Mouse (Mus musculus) small intestine, adult 2 months (tissue): ENCODE measurements around the gene Dlx2. TPM values are rescaled to one million over a fixed set of nuclear protein-coding genes. Genes with fewer than 3 reads are reported as not detected.

Source experiments
- H3K27ac ChIP-seq: fragments of 200-500 bp; 2 replicates; pipeline ENCODE4 v1.5.1; 2012; ENCODE audit warnings: low read depth, low read length, control low read depth, inconsistent platforms; ENCODE audit not compliant: insufficient read depth
- H3K27me3 ChIP-seq: fragments of 200-500 bp; 2 replicates; pipeline ENCODE4 v1.6.1; 2012; ENCODE audit warnings: mild to moderate bottlenecking, moderate library complexity, low read length, inconsistent platforms; ENCODE audit not compliant: control insufficient read depth, insufficient read depth
- H3K36me3 ChIP-seq: fragments of 200-500 bp; 2 replicates; pipeline ENCODE4 v1.6.1; 2012; ENCODE audit warnings: mild to moderate bottlenecking, low read length, control low read depth, inconsistent platforms; ENCODE audit not compliant: control insufficient read depth, insufficient read depth
- H3K4me1 ChIP-seq: fragments of 200-500 bp; 2 replicates; pipeline ENCODE4 v1.6.1; 2012; ENCODE audit warnings: low read length, inconsistent platforms, mixed read lengths; ENCODE audit not compliant: control insufficient read depth, insufficient read depth, insufficient read length
- H3K4me3 ChIP-seq: fragments of 200-500 bp; 2 replicates; pipeline ENCODE4 v1.5.1; 2012; ENCODE audit warnings: low read depth, mild to moderate bottlenecking, control low read depth, inconsistent platforms, low read length, moderate library complexity
- CTCF ChIP-seq: fragments of 200-500 bp; IDR thresholded peaks from 2 replicates; pipeline ENCODE4 v1.5.1; 2012; ENCODE audit warnings: low read depth, mild to moderate bottlenecking, control low read depth, inconsistent platforms, low read length, moderate library complexity, mixed read lengths; ENCODE audit not compliant: insufficient replicate concordance, insufficient read length; ENCODE audit errors: extremely low read depth
- POLR2A ChIP-seq: fragments of 200-500 bp; IDR thresholded peaks from 2 replicates; pipeline ENCODE4 v1.6.1; 2012; ENCODE audit warnings: low read depth, mild to moderate bottlenecking, control low read depth, inconsistent platforms, low read length, moderate library complexity
- WGBS: fragments of 180-500 bp; shearing (Covaris S2); methylation state at CpG from one replicate; pipeline ENCODE4 v1.1.7; 2018; 5-methylcytosine and 5-hydroxymethylcytosine counted together
- polyA plus RNA-seq: library from polyadenylated mRNA; depleted of rRNA; stranded (reverse); fragments of >200 nt; gene quantifications from 2 replicates; pipeline ENCODE4 v1.2.3, GENCODE M21; 2012

Gene Dlx2
- polyA plus RNA-seq, 1 experiment = 0.33 TPM

DNA sequence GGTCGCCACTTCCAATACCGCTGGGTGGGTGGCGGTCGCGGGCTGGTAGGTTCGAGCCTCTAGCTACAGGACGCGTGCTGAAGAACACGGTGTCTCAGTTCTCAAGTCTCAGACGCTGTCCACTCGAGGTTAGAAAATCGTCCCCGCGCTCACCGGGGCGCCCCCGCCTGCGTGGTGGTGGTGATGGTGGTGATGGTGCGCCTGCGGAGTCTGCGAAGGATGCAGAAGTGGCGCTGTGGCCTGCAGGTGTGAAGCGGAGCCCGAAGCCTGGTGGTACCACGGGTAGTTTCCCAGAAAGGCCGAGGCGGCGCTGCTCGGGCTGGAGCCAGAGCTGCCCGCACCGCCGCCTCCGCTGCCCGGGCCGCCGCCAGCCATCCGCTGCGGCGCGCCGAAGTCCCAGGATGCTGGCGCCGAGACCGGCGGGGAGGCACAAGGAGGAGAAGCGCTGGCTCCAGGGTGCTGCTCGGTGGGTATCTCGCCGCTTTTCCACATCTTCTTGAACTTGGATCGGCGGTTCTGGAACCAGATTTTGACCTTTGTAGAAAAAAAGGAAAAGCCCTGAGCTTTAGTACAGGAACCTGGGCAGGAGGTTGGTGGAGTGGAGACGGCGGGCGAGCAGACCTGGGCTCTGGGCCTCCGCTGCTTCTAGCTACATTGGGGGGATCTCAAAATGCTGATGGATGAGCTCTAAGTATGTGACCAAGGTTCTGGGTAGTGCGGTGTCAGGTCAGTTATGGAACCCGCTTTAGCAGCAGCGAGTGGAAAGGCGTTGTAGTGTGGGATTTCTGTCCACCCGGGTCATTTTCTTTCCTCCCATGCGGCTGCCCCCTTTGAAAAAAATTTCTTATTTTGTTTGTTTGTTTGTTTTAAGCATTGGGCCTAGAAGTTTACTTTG, 1.9 kb downstream of the Dlx2 start:
- peaks cover 26% of the 10 kb centered on the region for H3K4me1 ChIP-seq
- peaks cover 87% of the 10 kb centered on the region for H3K27me3 ChIP-seq
- 4% methylated on average over 61 of the region's 61 CpGs for WGBS
- no peak overlapping the region for H3K27ac ChIP-seq
- TF ChIP-seq POLR2A = no peak
- TF ChIP-seq CTCF = no peak
- no peaks in the 10 kb centered on the region for H3K36me3 ChIP-seq
- H3K4me3 ChIP-seq = peak overlapping the region; percentile 8; the same call in 1 of the 2 replicates

DNA sequence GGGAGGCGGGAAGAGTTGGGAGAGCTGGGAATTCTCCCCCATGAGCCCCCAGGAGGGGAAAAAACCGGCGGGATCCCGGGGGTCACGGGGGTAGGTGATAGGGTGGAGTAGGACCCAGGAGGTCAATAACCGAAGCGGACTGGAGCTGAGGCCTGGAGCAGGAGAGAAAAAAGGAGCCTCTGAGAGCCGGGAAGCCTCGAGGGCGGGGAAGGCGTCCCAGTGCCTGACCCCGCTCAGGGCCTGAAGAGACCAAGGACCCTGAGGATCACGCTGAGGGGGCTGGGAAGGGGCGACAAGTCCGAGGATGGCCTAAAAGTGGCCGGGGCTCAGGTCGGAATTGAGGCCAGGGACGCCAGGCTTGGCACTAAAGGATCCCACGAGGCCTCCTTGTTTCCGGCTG, 2.6 kb downstream of the Dlx2 start:
- peaks cover 26% of the 10 kb centered on the region for H3K4me1 ChIP-seq
- H3K27me3 ChIP-seq = peaks cover 89% of the 10 kb centered on the region
- H3K4me3 ChIP-seq = no peak overlapping the region
- 7% methylated on average over 20 of the region's 20 CpGs for WGBS
- H3K36me3 ChIP-seq = no peaks in the 10 kb centered on the region
- TF ChIP-seq POLR2A (no peak), CTCF (no peak)
- no peak overlapping the region for H3K27ac ChIP-seq

DNA sequence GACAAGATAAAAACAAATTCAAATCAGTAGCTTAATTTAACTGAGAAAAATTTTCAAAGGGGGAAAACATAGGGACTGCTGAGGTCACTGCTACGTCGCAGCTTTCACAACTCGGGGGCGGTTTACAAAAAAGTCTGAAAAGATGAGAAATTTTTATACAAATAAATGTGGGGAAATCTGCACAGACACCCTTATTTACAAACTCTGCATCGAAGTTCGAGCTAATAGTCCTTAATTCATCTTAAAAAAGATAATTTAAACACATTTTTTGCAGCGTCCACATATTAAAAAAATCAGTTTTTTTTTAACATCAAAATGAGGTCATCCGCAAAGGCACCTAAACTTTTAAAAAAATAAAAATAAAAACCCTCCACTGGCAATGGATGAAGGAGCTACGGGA, 3.0 kb downstream of the Dlx2 start:
- H3K4me3 ChIP-seq = no peak overlapping the region
- no peaks in the 10 kb centered on the region for H3K36me3 ChIP-seq
- no peak overlapping the region for H3K27ac ChIP-seq
- H3K4me1 ChIP-seq = peaks cover 26% of the 10 kb centered on the region
- H3K27me3 ChIP-seq = peaks cover 89% of the 10 kb centered on the region
- TF ChIP-seq POLR2A (no peak), CTCF (no peak)
- 7% methylated on average over 9 of the region's 9 CpGs for WGBS

DNA sequence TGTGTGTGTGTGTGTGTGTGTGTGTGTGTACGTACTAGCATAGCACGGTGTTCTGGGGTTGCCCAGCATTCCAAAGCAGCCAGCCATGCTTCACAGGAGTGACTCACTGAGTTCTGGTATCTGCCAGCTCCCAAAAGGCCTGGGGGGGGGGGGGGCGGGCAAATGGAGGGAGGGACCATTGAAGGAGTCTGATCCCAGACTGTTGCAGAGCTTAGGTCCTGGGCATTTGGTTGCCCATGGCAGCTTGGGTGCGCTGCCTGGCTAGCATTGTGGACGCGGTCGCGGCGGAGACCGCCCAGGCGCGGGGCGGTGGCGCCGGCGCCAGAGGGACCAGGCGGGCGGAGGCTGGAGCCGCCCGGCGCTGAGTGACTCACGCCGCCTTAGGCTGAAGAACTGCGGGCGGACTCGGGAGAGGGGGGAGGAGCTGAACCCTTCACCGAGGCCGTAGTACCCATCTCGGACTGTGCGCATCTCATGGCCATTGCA, 3.7 kb downstream of the Dlx2 start:
- Histone ChIP-seq H3K27me3 (peaks cover 89% of the 10 kb centered on the region), H3K4me1 (peaks cover 26% of the 10 kb centered on the region), H3K4me3 (peak overlapping the region; percentile 28), H3K36me3 (no peaks in the 10 kb centered on the region), H3K27ac (no peak overlapping the region)
- TF ChIP-seq POLR2A (no peak), CTCF (no peak)
- 3% methylated on average over 29 of the region's 30 CpGs for WGBS

DNA sequence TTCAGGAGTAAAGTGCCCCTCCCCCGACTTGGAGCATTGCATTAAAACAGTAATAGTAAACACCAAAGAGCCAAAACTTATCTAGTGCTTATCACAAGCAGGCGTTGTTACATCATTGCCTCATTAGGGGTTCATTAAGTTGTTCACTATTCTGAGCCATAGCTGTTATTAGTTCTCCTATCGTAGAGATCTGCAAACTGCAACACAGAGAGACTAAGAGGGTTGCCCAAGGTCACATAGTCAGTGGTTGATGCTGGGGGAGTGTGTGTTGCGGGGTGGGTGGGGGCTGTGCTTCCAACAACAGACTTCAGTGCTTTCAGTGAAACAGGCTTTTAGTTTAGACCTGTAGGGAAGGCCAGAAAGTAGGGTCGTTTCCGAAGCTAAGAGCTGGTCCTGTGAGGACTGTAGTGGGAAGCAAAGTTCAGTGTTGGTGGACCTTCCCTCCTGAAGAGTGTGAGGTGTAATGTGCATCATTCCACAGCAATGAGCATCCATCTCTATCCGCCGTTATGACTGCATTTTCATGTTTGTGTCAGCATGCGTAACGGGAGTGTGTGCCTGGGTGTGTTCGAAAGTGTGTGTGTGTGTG, 4.2 kb downstream of the Dlx2 start:
- WGBS = 7% methylated on average over 11 of the region's 11 CpGs
- H3K4me3 ChIP-seq = no peak overlapping the region
- peaks cover 26% of the 10 kb centered on the region for H3K4me1 ChIP-seq
- no peaks in the 10 kb centered on the region for H3K36me3 ChIP-seq
- peaks cover 94% of the 10 kb centered on the region for H3K27me3 ChIP-seq
- no peak overlapping the region for H3K27ac ChIP-seq
- TF ChIP-seq CTCF = no peak

DNA sequence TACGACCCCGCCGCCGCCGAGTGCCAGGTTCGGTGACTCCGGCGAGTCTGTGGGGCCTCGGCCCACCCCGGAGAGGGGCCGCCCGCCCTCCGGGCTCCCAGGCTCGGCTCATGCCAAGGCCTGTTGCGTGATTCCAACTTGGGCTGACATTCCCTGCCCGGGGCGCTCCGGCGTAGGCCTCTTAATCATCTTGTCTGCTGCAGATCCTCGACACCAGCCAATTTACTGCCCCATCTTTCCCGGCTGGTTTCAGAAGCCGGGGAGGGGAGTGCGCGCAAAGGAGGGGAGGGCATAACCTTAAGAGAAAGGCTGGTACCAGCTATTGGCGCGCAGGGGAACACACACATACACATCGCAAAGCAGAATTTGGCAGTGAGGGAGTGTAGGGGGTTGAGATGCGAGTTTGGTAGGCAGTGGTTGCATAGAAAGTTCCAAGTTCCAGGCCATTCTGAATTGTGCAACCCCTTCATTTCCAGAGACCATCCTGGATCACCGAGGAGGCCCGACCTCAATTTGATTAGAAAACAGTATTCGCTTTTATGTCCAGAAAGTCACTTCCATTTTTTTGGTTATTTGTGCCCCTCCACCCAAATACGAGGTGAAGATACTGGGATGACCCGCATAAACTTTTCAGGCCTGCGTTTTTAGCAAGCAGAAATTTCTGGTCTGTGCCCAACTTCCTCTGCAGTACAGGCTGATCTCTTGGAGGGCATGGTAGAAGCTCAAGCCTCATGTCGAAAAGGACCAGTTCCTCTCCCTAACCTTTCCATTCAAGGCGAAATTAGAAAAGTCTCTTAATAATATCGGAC, 4.9 kb downstream of the Dlx2 start:
- no peak for TF ChIP-seq POLR2A
- no peak for TF ChIP-seq CTCF
- Histone ChIP-seq H3K36me3 (no peaks in the 10 kb centered on the region), H3K4me1 (peaks cover 23% of the 10 kb centered on the region), H3K4me3 (no peak overlapping the region), H3K27me3 (peaks cover 94% of the 10 kb centered on the region), H3K27ac (no peak overlapping the region)
- 6% methylated on average over 37 of the region's 37 CpGs for WGBS
